Mouse (Mus musculus) ES-E14 (cell line): ENCODE data around the gene Itga9.

Experiments
- CHD2 ChIP-seq: IDR thresholded peaks from 2 replicates; pipeline ENCODE4 v1.6.1; 2014; ENCODE audit warnings: mild to moderate bottlenecking, low read depth, low read length, inconsistent platforms
- HCFC1 ChIP-seq: IDR thresholded peaks from 2 replicates; pipeline ENCODE4 v1.6.1; 2012; ENCODE audit warnings: low read length, inconsistent platforms, borderline replicate concordance; ENCODE audit not compliant: insufficient read depth
- MAFK ChIP-seq: IDR thresholded peaks from 2 replicates; pipeline ENCODE4 v1.6.1; 2014; ENCODE audit warnings: mild to moderate bottlenecking, low read depth, low read length, inconsistent platforms; ENCODE audit not compliant: insufficient read depth
- ZC3H11A ChIP-seq: IDR thresholded peaks from 2 replicates; pipeline ENCODE4 v1.6.1; 2012; ENCODE audit warnings: low read depth, mild to moderate bottlenecking, inconsistent platforms, low read length, borderline replicate concordance
- ZNF384 ChIP-seq: IDR thresholded peaks from 2 replicates; pipeline ENCODE4 v1.6.1; 2012; ENCODE audit warnings: low read depth, low read length, inconsistent platforms

DNA sequence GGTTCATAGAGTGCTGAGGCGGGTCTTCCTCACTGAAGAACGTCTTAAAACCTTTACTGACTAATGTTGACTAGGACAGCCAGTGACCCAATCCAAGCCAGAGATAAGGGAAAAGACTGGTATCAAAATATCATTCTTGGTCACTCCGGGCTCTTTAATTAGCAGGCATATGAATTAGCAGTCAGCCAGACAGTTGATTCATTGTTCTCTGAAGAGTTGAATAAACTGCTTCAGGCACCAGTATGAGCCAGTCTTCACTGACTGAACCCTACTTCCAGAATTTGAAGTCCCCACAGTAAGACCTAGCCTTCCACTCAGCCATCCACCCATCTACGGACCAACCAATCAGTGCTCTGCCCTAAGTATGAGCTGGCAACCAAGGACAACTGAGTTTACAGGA lies 163.9 kb downstream of the Itga9 start:
- no peak for TF ChIP-seq HCFC1
- no peak for TF ChIP-seq MAFK
- TF ChIP-seq CHD2 = no peak
- no peak for TF ChIP-seq ZNF384
- no peak for TF ChIP-seq ZC3H11A
